Mouse (Mus musculus) CH12.LX (cell line): ENCODE results near the gene Ankrd12. TPM values are rescaled to one million over a fixed set of nuclear protein-coding genes. Genes with fewer than 3 reads are reported as not detected.

Experiments
- DNase-seq: peaks from one replicate; pipeline ENCODE4 v3.0.0-alpha.2; 2013; ENCODE audit errors: extremely low read depth
- H3K27ac ChIP-seq: 2 replicates; pipeline ENCODE4 v1.5.1; 2012; ENCODE audit warnings: low read depth, mild to moderate bottlenecking, control low read depth, moderate library complexity; ENCODE audit not compliant: insufficient read depth
- H3K27me3 ChIP-seq: replicated peaks from 2 replicates; pipeline ENCODE3; 2012; ENCODE audit warnings: inconsistent platforms
- H3K36me3 ChIP-seq, 2 experiments: replicated peaks in 1 of 2; 2 replicates each; pipeline versions ENCODE3 to v1.6.1; 2012; ENCODE audit warnings: inconsistent platforms in 1 of 2, low read length in 1 of 2, mild to moderate bottlenecking in 1 of 2, mixed read lengths in 1 of 2, moderate library complexity in 1 of 2; ENCODE audit not compliant: control insufficient read depth in 1 of 2, insufficient read depth in 1 of 2
- H3K4me1 ChIP-seq, 2 experiments: 2 replicates each; pipeline ENCODE4 v1.6.1; 2012; ENCODE audit warnings: inconsistent platforms in 1 of 2, moderate library complexity in 1 of 2; ENCODE audit not compliant: insufficient read depth in 2 of 2, control insufficient read depth in 1 of 2
- H3K4me2 ChIP-seq: 2 replicates; pipeline ENCODE4 v1.6.1; 2012; ENCODE audit warnings: low read depth, mild to moderate bottlenecking, control low read depth; ENCODE audit not compliant: poor library complexity, insufficient read depth, severe bottlenecking
- H3K4me3 ChIP-seq, 3 experiments: fragments of 150-350 bp in 1 of 3; sonication (generic) in 1 of 3; replicated peaks in 1 of 3; 2 replicates each; pipeline versions ENCODE3 to v1.5.1; 2011 to 2012; ENCODE audit warnings: low read depth in 2 of 3, low read length in 2 of 3, mild to moderate bottlenecking in 2 of 3, moderate library complexity in 2 of 3, control low read depth in 1 of 3, improper control_type of control experiment in 1 of 3, inconsistent platforms in 1 of 3, mixed read lengths in 1 of 3; ENCODE audit not compliant: poor library complexity in 1 of 3
- H3K79me2 ChIP-seq: replicated peaks from 2 replicates; pipeline ENCODE4 v1.6.1; 2012; ENCODE audit warnings: mild to moderate bottlenecking, moderate library complexity; ENCODE audit not compliant: control insufficient read depth, poor library complexity, insufficient read depth, severe bottlenecking; ENCODE audit errors: extremely low read depth
- H3K9ac ChIP-seq: 2 replicates; pipeline ENCODE4 v1.6.1; 2012; ENCODE audit warnings: low read depth, mild to moderate bottlenecking, control low read depth, moderate library complexity; ENCODE audit not compliant: insufficient read depth
- H3K9me3 ChIP-seq: replicated peaks from 2 replicates; pipeline ENCODE3; 2012; ENCODE audit warnings: low read length, inconsistent platforms, mixed read lengths
- CHD1 ChIP-seq: IDR thresholded peaks from 2 replicates; pipeline ENCODE4 v1.6.1; 2012; ENCODE audit warnings: low read depth, low read length, improper control_type of control experiment, inconsistent platforms
- CHD2 ChIP-seq: IDR thresholded peaks from 2 replicates; pipeline ENCODE4 v1.6.1; 2011; ENCODE audit warnings: low read length, improper control_type of control experiment
- ELF1 ChIP-seq: IDR thresholded peaks from 2 replicates; pipeline ENCODE4 v1.6.1; 2014; ENCODE audit warnings: low read depth, mild to moderate bottlenecking, inconsistent platforms, low read length, improper control_type of control experiment
- HCFC1 ChIP-seq: IDR thresholded peaks from 2 replicates; pipeline ENCODE4 v1.6.1; 2012; ENCODE audit warnings: low read depth, mild to moderate bottlenecking, inconsistent platforms, low read length, improper control_type of control experiment
- JUN ChIP-seq: IDR thresholded peaks from 2 replicates; pipeline ENCODE4 v1.6.1; 2011; ENCODE audit warnings: low read depth, mild to moderate bottlenecking, low read length, improper control_type of control experiment, moderate library complexity; ENCODE audit not compliant: insufficient read depth
- JUND ChIP-seq: conservative IDR thresholded peaks from 2 replicates; pipeline ENCODE4 v1.6.1; 2011; ENCODE audit warnings: low read depth, low read length, improper control_type of control experiment
- MAFK ChIP-seq: IDR thresholded peaks from 2 replicates; pipeline ENCODE4 v1.6.1; 2011; ENCODE audit warnings: low read length, improper control_type of control experiment; ENCODE audit not compliant: insufficient replicate concordance
- MAZ ChIP-seq: IDR thresholded peaks from 2 replicates; pipeline ENCODE4 v1.6.1; 2012; ENCODE audit warnings: low read depth, mild to moderate bottlenecking, inconsistent platforms, low read length, improper control_type of control experiment, moderate library complexity
- PAX5 ChIP-seq: IDR thresholded peaks from 2 replicates; pipeline ENCODE4 v1.6.1; 2012; ENCODE audit warnings: low read length, inconsistent platforms, mixed read lengths
- RAD21 ChIP-seq: IDR thresholded peaks from 2 replicates; pipeline ENCODE4 v1.6.1; 2011; ENCODE audit warnings: low read depth, mild to moderate bottlenecking, low read length, improper control_type of control experiment, moderate library complexity
- SIN3A ChIP-seq: IDR thresholded peaks from 2 replicates; pipeline ENCODE4 v1.6.1; 2012; ENCODE audit warnings: low read length, improper control_type of control experiment, inconsistent platforms
- TBP ChIP-seq: conservative IDR thresholded peaks from 2 replicates; pipeline ENCODE4 v1.6.1; 2011; ENCODE audit warnings: low read depth, low read length, improper control_type of control experiment
- UBTF ChIP-seq: IDR thresholded peaks from 2 replicates; pipeline ENCODE4 v1.6.1; 2012; ENCODE audit warnings: low read depth, mild to moderate bottlenecking, inconsistent platforms, low read length, improper control_type of control experiment, moderate library complexity
- USF1 ChIP-seq: IDR thresholded peaks from 2 replicates; pipeline ENCODE4 v1.6.1; 2014; ENCODE audit warnings: low read depth, mild to moderate bottlenecking, inconsistent platforms, low read length, improper control_type of control experiment
- ZC3H11A ChIP-seq: IDR thresholded peaks from 2 replicates; pipeline ENCODE4 v1.6.1; 2012; ENCODE audit warnings: low read depth, mild to moderate bottlenecking, inconsistent platforms, low read length, improper control_type of control experiment
- ZMIZ1 ChIP-seq: IDR thresholded peaks from 2 replicates; pipeline ENCODE4 v1.6.1; 2012; ENCODE audit warnings: low read depth, mild to moderate bottlenecking, inconsistent platforms, low read length, improper control_type of control experiment
- dilution Hi-C: fragments of 300-500 bp; cut with MboI; formaldehyde crosslinking; loops from 2 replicates; pipeline ENCODE4 v1.14.3; 2020; ENCODE audit warnings: low sequenced_read_pairs; ENCODE audit not compliant: extremely low pct_unique_long_range_greater_than_20kb, extremely low pct_ligation_motif_present
- in situ Hi-C: fragments of 300-500 bp; cut with MboI; formaldehyde crosslinking; loops from 3 replicates; pipeline ENCODE4 v1.14.3; 2019; ENCODE audit warnings: low sequenced_read_pairs, low pct_ligation_motif_present, low pct_unique_long_range_greater_than_20kb, mixed read lengths
- polyA plus RNA-seq: library from polyadenylated mRNA; unstranded; fragments of >175 nt; gene quantifications from 2 replicates; pipeline ENCODE4 v1.2.1, GENCODE M21; 2012; ENCODE audit warnings: low read depth; ENCODE audit not compliant: insufficient read length
- total RNA-seq, 2 experiments: library from RNA; depleted of rRNA; stranded (reverse); fragments of 300-350 nt in 1 of 2; fragments of >200 nt in 1 of 2; gene quantifications; 2 replicates each; pipeline ENCODE4 v1.2.3; 2012 to 2014

Gene Ankrd12
- total and polyA plus RNA-seq, 3 experiments = 1.6 to 5.6 (median 1.7) TPM

DNA sequence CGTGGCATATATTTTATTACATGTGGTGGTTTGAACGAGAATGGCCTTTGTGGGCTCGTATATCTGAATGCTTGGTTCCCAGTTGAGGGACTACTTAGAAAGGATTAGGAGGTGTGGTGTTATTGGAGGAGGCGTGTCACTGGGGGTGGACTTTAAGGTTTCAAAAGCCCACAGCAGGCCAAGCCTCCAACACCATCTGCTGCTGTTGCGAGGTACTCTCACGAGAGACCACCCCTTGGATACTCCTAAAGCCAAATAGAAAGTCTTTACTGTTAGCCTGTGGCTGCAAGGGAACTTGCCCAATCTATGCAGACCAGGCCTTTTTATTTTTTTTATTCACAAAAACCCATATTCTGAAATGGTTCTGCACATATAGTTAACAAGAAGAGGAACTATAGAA, 154.9 kb downstream of the Ankrd12 start:
- in situ Hi-C loops (no loop called here), dilution Hi-C loops (no loop called here)
- H3K79me2 ChIP-seq = no peaks in the 10 kb centered on the region

GRCm38 (mm10) chr17:65919235-65919634, 157.7 kb downstream of the Ankrd12 start:
- in situ Hi-C loops (no loop called here), dilution Hi-C loops (no loop called here)
- Histone ChIP-seq H3K9ac (no peak overlapping the region), H3K4me2 (no peak overlapping the region), H3K4me1 (peaks cover 2 to 14% of the 10 kb centered on the region in 2 experiments; a peak in 3 of 4 replicates), H3K9me3 (no peaks in the 10 kb centered on the region), H3K79me2 (no peaks in the 10 kb centered on the region), H3K27me3 (no peaks in the 10 kb centered on the region), H3K27ac (no peak overlapping the region), H3K4me3 (no peak overlapping the region), H3K36me3 (peaks cover 10 to 21% of the 10 kb centered on the region in 2 experiments)
- no peak for DNase-seq
- TF ChIP-seq USF1 (no peak), MAFK (no peak), ZMIZ1 (no peak), CHD1 (no peak), ZC3H11A (no peak), UBTF (no peak), PAX5 (no peak), ELF1 (no peak), TBP (no peak)

More for the DNA sequence above, 154.9 kb downstream of the Ankrd12 start:
- H3K9ac ChIP-seq = no peak overlapping the region
- DNase-seq = no peak
- peaks cover 27 to 40% of the 10 kb centered on the region in 2 experiments for H3K36me3 ChIP-seq
- no peaks in the 10 kb centered on the region for H3K9me3 ChIP-seq
- no peak for TF ChIP-seq RAD21
- no peaks in the 10 kb centered on the region for H3K27me3 ChIP-seq
- no peak overlapping the region for H3K27ac ChIP-seq
- peaks cover 0 to 8% of the 10 kb centered on the region in 2 experiments; a peak in 3 of 4 replicates for H3K4me1 ChIP-seq
- no peak overlapping the region for H3K4me3 ChIP-seq
- H3K4me2 ChIP-seq = no peak overlapping the region

- Histone ChIP-seq H3K9me3 (no peaks in the 10 kb centered on the region), H3K36me3 (peaks cover 3 to 4% of the 10 kb centered on the region in 2 experiments), H3K9ac (no peak overlapping the region), H3K4me1 (peaks cover 4 to 25% of the 10 kb centered on the region in 2 experiments; a peak in 3 of 4 replicates), H3K79me2 (no peaks in the 10 kb centered on the region), H3K4me3 (no peak overlapping the region), H3K27ac (no peak overlapping the region), H3K4me2 (no peak overlapping the region), H3K27me3 (no peaks in the 10 kb centered on the region)
- in situ Hi-C loops (no loop called here), dilution Hi-C loops (no loop called here)
- TF ChIP-seq CHD2 (no peak), JUN (no peak), ZMIZ1 (no peak), HCFC1 (no peak), SIN3A (no peak), JUND (no peak), MAZ (no peak)
- DNase-seq = no peak
Observed at GRCm38 (mm10) chr17:65916135-65916668, 160.7 kb downstream of the Ankrd12 start.
